26 mouse cellular contexts compared by ENCODE assay signal in the genomic region with DNA sequence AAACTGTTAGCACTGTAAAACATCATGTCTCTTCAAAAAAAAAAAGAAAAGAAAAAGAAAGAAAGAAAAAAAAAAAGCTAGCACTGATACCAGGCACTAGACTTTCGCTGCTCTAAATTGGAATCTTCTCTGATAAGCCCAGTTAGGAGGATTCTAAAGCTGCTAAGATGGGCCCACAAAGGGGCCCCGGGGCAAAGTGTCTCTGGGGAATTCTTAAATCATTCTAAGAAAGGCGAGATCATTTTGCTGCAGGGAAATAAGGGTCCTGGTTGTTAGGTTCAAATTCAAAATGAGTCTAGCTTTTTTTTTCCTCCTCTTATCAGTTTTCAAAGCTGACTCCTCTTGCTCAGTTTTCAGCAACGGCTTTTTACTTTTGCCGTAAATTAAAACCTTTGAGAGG. TPM values are rescaled to one million over a fixed set of nuclear protein-coding genes. Genes with fewer than 3 reads are reported as not detected.
DNase-seq lines count a peak whose midpoint lies in the region; ATAC-seq and TF ChIP-seq lines count a peak whose summit lies in the region.
"Had no signal": no experiment of that assay in that cellular context is flagged by ENCODE, and none has a peak within 500 bp of the region (broad histone marks: within the 10 kb centered on the region; RNA-seq: fewer than 3 reads in every experiment).

No protein-coding gene starts in this region.

- 40% methylated on average over 5 of the region's 5 CpGs for WGBS in heart, embryonic 10.5 days
- 24% methylated on average over 5 of the region's 5 CpGs for WGBS in heart, embryonic 12.5 days
- WGBS in lung, embryonic 16.5 days: 7% methylated on average over 5 of the region's 5 CpGs
- WGBS in forebrain, embryonic 15.5 days: 8% methylated on average over 5 of the region's 5 CpGs
- WGBS in midbrain, postnatal 0 days: 20% methylated on average over 5 of the region's 5 CpGs

- no peak overlapping the region for H3K4me2 ChIP-seq in heart, embryonic 12.5 days
- peak overlapping the region; percentile 31 for H3K4me2 ChIP-seq in lung, embryonic 16.5 days (ENCODE audit: low read depth, low read length)
- peak overlapping the region; percentile 28 for H3K4me2 ChIP-seq in forebrain, embryonic 15.5 days (replicated peaks)
- peak overlapping the region; percentile 16; the same call in 1 of the 2 replicates for H3K4me2 ChIP-seq in midbrain, postnatal 0 days (ENCODE audit: low read depth, low read length, poor library complexity, severe bottlenecking)
- H3K4me2 ChIP-seq: embryonic facial prominence, embryonic 12.5 days; hindbrain, embryonic 13.5 days; liver, embryonic 11.5 days; stomach, embryonic 15.5 days had no signal

- no peak for TF ChIP-seq CTCF in midbrain, postnatal 0 days (IDR thresholded peaks at IDR 0.05)

- no peak overlapping the region for H3K27ac ChIP-seq in heart, embryonic 10.5 days
- no peak overlapping the region for H3K27ac ChIP-seq in heart, embryonic 12.5 days (ENCODE audit: poor library complexity, severe bottlenecking)
- no peak overlapping the region for H3K27ac ChIP-seq in lung, embryonic 16.5 days (ENCODE audit: low read length)
- no peak overlapping the region for H3K27ac ChIP-seq in forebrain, embryonic 15.5 days (replicated peaks)
- no peak overlapping the region for H3K27ac ChIP-seq in midbrain, postnatal 0 days (ENCODE audit: low read depth, low read length)
- H3K27ac ChIP-seq: embryonic facial prominence, embryonic 12.5 days; gastrocnemius, adult 2 months; hindbrain, embryonic 13.5 days; left cerebral cortex, adult 2 months; limb, embryonic 10.5 days; stomach, embryonic 15.5 days had no signal

- peak; percentile 31 for DNase-seq in heart, embryonic 10.5 days (ENCODE audit: low spot score)
- DNase-seq in lung, adult 18-20 months: no peak
- DNase-seq in midbrain, postnatal 0 days (ENCODE audit: low spot score): no peak
- no peak for DNase-seq in urinary bladder, postnatal 10 days (ENCODE audit: low spot score)
- DNase-seq: adrenal gland, postnatal 25 days; cerebellum, postnatal 14 days; gastrocnemius, adult 2 months; heart, adult 18-20 months; heart, postnatal 14 days; kidney, adult 11 months; kidney, postnatal 14 days; thymus, adult 2 months had no signal

- no peaks in the 10 kb centered on the region for H3K9me3 ChIP-seq in heart, embryonic 10.5 days
- no peaks in the 10 kb centered on the region for H3K9me3 ChIP-seq in heart, embryonic 12.5 days (replicated peaks)
- H3K9me3 ChIP-seq in lung, embryonic 16.5 days (ENCODE audit: control insufficient read depth, low read length): no peaks in the 10 kb centered on the region
- no peaks in the 10 kb centered on the region for H3K9me3 ChIP-seq in forebrain, embryonic 15.5 days
- no peaks in the 10 kb centered on the region for H3K9me3 ChIP-seq in midbrain, postnatal 0 days (ENCODE audit: low read length)
- H3K9me3 ChIP-seq: embryonic facial prominence, embryonic 12.5 days; hindbrain, embryonic 13.5 days; limb, embryonic 10.5 days; stomach, embryonic 15.5 days had no signal

- no peak overlapping the region for H3K4me3 ChIP-seq in heart, embryonic 10.5 days
- no peak overlapping the region for H3K4me3 ChIP-seq in heart, embryonic 12.5 days
- H3K4me3 ChIP-seq in lung, embryonic 16.5 days (ENCODE audit: low read length): no peak overlapping the region
- no peak overlapping the region for H3K4me3 ChIP-seq in forebrain, embryonic 15.5 days
- H3K4me3 ChIP-seq in midbrain, postnatal 0 days (ENCODE audit: low read depth, low read length): no peak overlapping the region
- H3K4me3 ChIP-seq: embryonic facial prominence, embryonic 12.5 days; gastrocnemius, adult 2 months; hindbrain, embryonic 13.5 days; left cerebral cortex, adult 2 months; limb, embryonic 10.5 days; megakaryocyte, embryonic 14.5 days; stomach, embryonic 15.5 days had no signal

- H3K27me3 ChIP-seq in heart, embryonic 10.5 days (ENCODE audit: insufficient read depth, poor library complexity, severe bottlenecking): no peaks in the 10 kb centered on the region
- no peaks in the 10 kb centered on the region for H3K27me3 ChIP-seq in heart, embryonic 12.5 days (replicated peaks)
- H3K27me3 ChIP-seq in lung, embryonic 16.5 days (ENCODE audit: control insufficient read depth, insufficient read depth, low read depth, low read length): no peaks in the 10 kb centered on the region
- H3K27me3 ChIP-seq in forebrain, embryonic 15.5 days: no peaks in the 10 kb centered on the region
- H3K27me3 ChIP-seq in midbrain, postnatal 0 days (ENCODE audit: insufficient read depth, low read length): no peaks in the 10 kb centered on the region
- H3K27me3 ChIP-seq: embryonic facial prominence, embryonic 12.5 days; hindbrain, embryonic 13.5 days; megakaryocyte, embryonic 14.5 days; stomach, embryonic 15.5 days had no signal

- H3K9ac ChIP-seq in heart, embryonic 12.5 days: no peak overlapping the region
- no peak overlapping the region for H3K9ac ChIP-seq in lung, embryonic 16.5 days (ENCODE audit: low read length)
- no peak overlapping the region for H3K9ac ChIP-seq in forebrain, embryonic 15.5 days (replicated peaks)
- H3K9ac ChIP-seq in midbrain, postnatal 0 days (replicated peaks; ENCODE audit: low read length, poor library complexity, severe bottlenecking): no peak overlapping the region
- H3K9ac ChIP-seq: embryonic facial prominence, embryonic 12.5 days; hindbrain, embryonic 13.5 days; stomach, embryonic 15.5 days had no signal

- H3K36me3 ChIP-seq in heart, embryonic 10.5 days: no peaks in the 10 kb centered on the region
- no peaks in the 10 kb centered on the region for H3K36me3 ChIP-seq in heart, embryonic 12.5 days
- H3K36me3 ChIP-seq in lung, embryonic 16.5 days (ENCODE audit: control insufficient read depth, insufficient read depth, low read length): no peaks in the 10 kb centered on the region
- H3K36me3 ChIP-seq in forebrain, embryonic 15.5 days: no peaks in the 10 kb centered on the region
- H3K36me3 ChIP-seq in midbrain, postnatal 0 days (ENCODE audit: insufficient read depth, low read length): no peaks in the 10 kb centered on the region
- H3K36me3 ChIP-seq: embryonic facial prominence, embryonic 12.5 days; hindbrain, embryonic 13.5 days; limb, embryonic 10.5 days; stomach, embryonic 15.5 days had no signal

- ATAC-seq in heart, embryonic 12.5 days (ENCODE audit: insufficient number of reproducible peaks, low FRiP score): no peak
- no peak for ATAC-seq in lung, embryonic 16.5 days (ENCODE audit: low read depth)
- ATAC-seq in forebrain, embryonic 15.5 days (replicated peaks): no peak
- no peak for ATAC-seq in midbrain, postnatal 0 days (ENCODE audit: low FRiP score)
- ATAC-seq: activated CD4-positive, CD25-positive, alpha-beta regulatory T cell, adult 4 months; lung, postnatal 0 days; Patski had no signal

- H3K4me1 ChIP-seq in heart, embryonic 10.5 days: no peaks in the 10 kb centered on the region
- peaks cover 3% of the 10 kb centered on the region; the same call in 1 of the 2 replicates for H3K4me1 ChIP-seq in heart, embryonic 12.5 days (replicated peaks)
- no peaks in the 10 kb centered on the region for H3K4me1 ChIP-seq in lung, embryonic 16.5 days (replicated peaks; ENCODE audit: control insufficient read depth, insufficient read depth, low read length)
- H3K4me1 ChIP-seq in forebrain, embryonic 15.5 days: peaks cover 10% of the 10 kb centered on the region; the same call in 1 of the 2 replicates
- H3K4me1 ChIP-seq in midbrain, postnatal 0 days (ENCODE audit: insufficient read depth, low read length): no peaks in the 10 kb centered on the region
- H3K4me1 ChIP-seq: limb, embryonic 10.5 days; megakaryocyte, embryonic 14.5 days; stomach, embryonic 15.5 days had no signal

RNA-seq across cellular contexts. Expression of gene Tph2, which starts 59.3 kb away (rescaled TPM):
- not detected in 2 replicates for polyA plus RNA-seq in heart, embryonic 10.5 days (2016; fragmentation: Nextera tagmentation; extraction: Ambion mirVana)
- not detected in 2 replicates for polyA plus RNA-seq in heart, embryonic 12.5 days (2016; fragmentation: Nextera tagmentation; extraction: Ambion mirVana)
- polyA plus RNA-seq in lung, embryonic 16.5 days (2015; fragmentation: Nextera tagmentation; extraction: Ambion mirVana): not detected in 2 replicates
- 0.11 and 0.33 TPM in 2 replicates for polyA plus RNA-seq in forebrain, embryonic 15.5 days (2015; fragmentation: Nextera tagmentation; extraction: Ambion mirVana)
- total RNA-seq in midbrain, postnatal 0 days (2014; rRNA removed): 9.0 and 16.7 TPM in 2 replicates
- polyA plus RNA-seq in midbrain, postnatal 0 days (2015; fragmentation: Nextera tagmentation; extraction: Ambion mirVana): 7.5 and 9.1 TPM in 2 replicates
- total RNA-seq: adrenal gland, postnatal 25 days; gastrocnemius, adult 2 months; heart, adult 18-20 months; heart, postnatal 14 days had no signal
- polyA plus RNA-seq: activated CD4-positive, CD25-positive, alpha-beta regulatory T cell, adult 4 months; limb, embryonic 10.5 days; liver, embryonic 11.5 days; Patski; thymus, adult 2 months; urinary bladder, adult 2 months had no signal
